Mouse (Mus musculus) stomach, embryonic 14.5 days (tissue): ENCODE data around the gene Sspn. TPM values are rescaled to one million over a fixed set of nuclear protein-coding genes. Genes with fewer than 3 reads are reported as not detected.

Experiments
- ATAC-seq: fragments of 200-750 bp; cut with Nextera tagmentation; 2 replicates; pipeline ENCODE4 v1.8.0; 2017; ENCODE audit warnings: low read depth, moderate TSS enrichment; ENCODE audit not compliant: insufficient number of reproducible peaks, insufficient read depth, low FRiP score
- H3K27ac ChIP-seq: fragments of 300-500 bp; sonication (generic); 2 replicates; pipeline ENCODE4 v1.5.1; 2014; ENCODE audit warnings: mild to moderate bottlenecking, low read length, moderate library complexity, mixed read lengths
- H3K27me3 ChIP-seq: fragments of 300-500 bp; sonication (generic); 2 replicates; pipeline ENCODE4 v1.6.1; 2014; ENCODE audit warnings: low read length, control low read depth, mixed read lengths; ENCODE audit not compliant: control insufficient read depth, insufficient read depth
- H3K36me3 ChIP-seq: fragments of 300-500 bp; sonication (generic); 2 replicates; pipeline ENCODE4 v1.6.1; 2014; ENCODE audit warnings: mild to moderate bottlenecking, control low read depth, low read length, moderate library complexity, mixed read lengths; ENCODE audit not compliant: control insufficient read depth, insufficient read depth
- H3K4me1 ChIP-seq: fragments of 300-500 bp; sonication (generic); 2 replicates; pipeline ENCODE4 v1.6.1; 2014; ENCODE audit warnings: low read length, control low read depth, mixed read lengths; ENCODE audit not compliant: control insufficient read depth, insufficient read depth
- H3K4me2 ChIP-seq: fragments of 300-500 bp; sonication (generic); replicated peaks from 2 replicates; pipeline ENCODE4 v1.6.1; 2014; ENCODE audit warnings: low read depth, low read length, control low read depth
- H3K4me3 ChIP-seq: fragments of 300-500 bp; sonication (generic); 2 replicates; pipeline ENCODE4 v1.5.1; 2014; ENCODE audit warnings: low read depth, low read length, control low read depth
- H3K9ac ChIP-seq: fragments of 300-500 bp; sonication (generic); replicated peaks from 2 replicates; pipeline ENCODE4 v1.6.1; 2014; ENCODE audit warnings: low read depth, mild to moderate bottlenecking, control low read depth, low read length, moderate library complexity, mixed read lengths
- H3K9me3 ChIP-seq: fragments of 300-500 bp; sonication (generic); 2 replicates; pipeline ENCODE4 v1.6.1; 2016; ENCODE audit warnings: low read depth, low read length, control low read depth; ENCODE audit not compliant: control insufficient read depth
- WGBS: fragments of 180-500 bp; shearing (Covaris S2); extraction: QIAGEN DNeasy Blood & Tissue Kit; methylation state at CpG from one replicate; pipeline ENCODE4 v1.1.7; 2014; 5-methylcytosine and 5-hydroxymethylcytosine counted together
- polyA plus RNA-seq: library from polyadenylated mRNA; unstranded; fragments of >200 nt; fragmentation: Nextera tagmentation; extraction: Ambion mirVana; gene quantifications from 2 replicates; pipeline ENCODE4 v1.2.1, GENCODE M21; 2014

The Sspn gene
- polyA plus RNA-seq, 1 experiment from 2014 or later, result 10.0 TPM

DNA sequence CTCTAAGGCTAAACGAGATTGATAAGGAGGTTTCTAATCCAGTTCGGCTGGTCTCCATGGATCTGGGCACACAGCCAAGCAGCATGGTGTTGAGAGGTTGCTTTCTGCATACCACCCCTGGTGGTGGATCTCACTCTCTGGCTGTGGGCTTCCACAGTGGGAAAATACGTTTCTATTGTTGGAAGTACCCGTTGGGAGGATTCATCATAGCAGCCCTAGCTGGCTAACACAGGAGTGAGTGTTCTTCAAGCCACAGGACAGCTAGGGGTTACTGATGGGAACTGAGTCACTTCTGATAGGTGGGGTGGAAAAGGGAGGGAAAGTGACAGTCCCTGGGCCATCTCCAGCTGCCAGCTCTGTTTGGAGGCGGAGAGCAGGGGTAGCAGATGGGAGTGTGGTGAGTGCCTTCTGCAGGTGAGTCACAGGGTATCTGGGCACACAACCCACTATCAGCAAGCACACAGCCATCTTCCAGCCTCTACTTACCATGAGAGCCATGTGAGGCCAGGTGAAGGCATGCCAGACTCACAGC is 77.1 kb downstream of the Sspn start:
- WGBS, result 35% methylated on average over 5 of the region's 5 CpGs
- H3K27ac ChIP-seq, result no peak overlapping the region

DNA sequence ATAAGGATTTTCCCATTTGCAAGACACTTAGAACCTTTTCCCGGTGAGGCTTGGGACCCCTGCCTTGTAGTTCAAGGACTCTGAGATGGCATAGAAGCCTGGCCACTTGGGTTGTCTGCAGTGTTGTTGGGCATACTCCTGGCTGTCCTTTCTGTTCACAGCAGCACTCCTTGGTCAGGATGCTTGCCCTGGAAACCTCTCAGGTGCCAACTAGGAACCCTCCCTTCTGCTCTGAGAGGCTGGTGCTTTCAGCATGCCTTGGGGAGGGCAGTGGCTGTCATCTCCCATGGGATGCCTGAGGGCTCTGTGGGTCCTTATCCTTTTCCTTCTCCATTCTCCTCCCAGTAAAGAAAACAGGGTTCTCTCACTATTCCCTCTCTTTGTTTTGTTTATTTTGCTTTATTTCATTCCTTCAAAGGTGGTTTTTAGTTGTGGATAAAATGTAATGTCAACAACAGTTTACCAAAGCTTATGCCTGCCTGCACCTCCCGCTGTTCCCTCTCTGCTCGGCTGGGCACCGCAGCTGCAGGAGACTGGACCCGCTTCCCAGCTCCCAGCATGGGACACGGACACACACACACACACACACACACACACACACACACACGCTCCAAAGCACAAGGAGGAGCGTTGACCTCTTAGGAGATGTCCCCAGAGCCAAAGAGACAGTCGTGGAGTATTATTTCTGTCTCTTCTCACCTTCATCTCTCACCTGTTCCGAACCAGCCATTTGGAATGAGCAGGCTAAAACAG is 77.9 kb downstream of the Sspn start:
- Histone ChIP-seq H3K27me3 (no peaks in the 10 kb centered on the region), H3K9ac (no peak overlapping the region), H3K9me3 (no peaks in the 10 kb centered on the region), H3K4me1 (peaks cover 12% of the 10 kb centered on the region; the same call in 1 of the 2 replicates), H3K4me3 (no peak overlapping the region), H3K36me3 (no peaks in the 10 kb centered on the region), H3K27ac (no peak overlapping the region), H3K4me2 (no peak overlapping the region)
- ATAC-seq, result no peak
- 81% methylated on average over 10 of the region's 10 CpGs for WGBS

More for the DNA sequence above, 77.1 kb downstream of the Sspn start:
- no peak for ATAC-seq
- peaks cover 12% of the 10 kb centered on the region; the same call in 1 of the 2 replicates for H3K4me1 ChIP-seq
- no peak overlapping the region for H3K4me3 ChIP-seq
- H3K9me3 ChIP-seq, result no peaks in the 10 kb centered on the region
- no peaks in the 10 kb centered on the region for H3K27me3 ChIP-seq
- no peak overlapping the region for H3K4me2 ChIP-seq
- H3K9ac ChIP-seq, result no peak overlapping the region
- H3K36me3 ChIP-seq, result no peaks in the 10 kb centered on the region

DNA sequence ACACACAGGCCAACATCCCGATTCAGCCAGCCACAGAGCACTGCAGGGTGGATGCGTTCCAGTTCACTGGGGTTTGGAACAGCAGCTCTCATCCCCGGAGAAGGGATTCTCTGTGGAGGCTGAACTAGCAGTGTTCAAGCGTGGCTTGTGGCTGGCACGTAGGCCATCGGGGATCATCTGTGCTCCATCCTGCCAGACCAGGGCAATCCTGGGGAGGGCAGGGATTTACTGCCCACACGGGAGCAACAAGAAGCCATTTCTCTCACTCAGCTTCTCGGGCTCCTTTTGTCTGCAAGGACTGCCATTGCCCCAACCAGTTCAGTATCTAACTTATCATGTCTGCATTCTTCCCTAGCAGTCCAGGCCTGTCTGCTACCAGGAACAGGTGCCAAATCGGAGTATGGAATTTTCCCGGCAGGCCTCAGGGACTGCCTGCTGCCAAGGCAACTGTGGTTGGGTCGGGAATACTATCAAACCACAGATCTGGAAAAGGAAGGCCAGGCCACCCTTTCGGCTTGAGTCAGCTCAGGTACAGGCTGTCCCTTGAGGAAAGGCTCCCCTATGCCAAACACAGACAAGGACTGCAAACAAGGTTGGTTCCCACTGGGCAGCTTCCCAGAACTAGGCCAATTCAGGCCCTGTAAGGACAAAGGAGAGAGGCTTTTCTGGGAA is 78.8 kb downstream of the Sspn start:
- Histone ChIP-seq H3K4me2 (no peak overlapping the region), H3K36me3 (no peaks in the 10 kb centered on the region), H3K9me3 (no peaks in the 10 kb centered on the region), H3K27me3 (no peaks in the 10 kb centered on the region), H3K9ac (no peak overlapping the region), H3K4me1 (peaks cover 12% of the 10 kb centered on the region; the same call in 1 of the 2 replicates), H3K4me3 (no peak overlapping the region), H3K27ac (no peak overlapping the region)
- 72% methylated on average over 12 of the region's 12 CpGs for WGBS
- ATAC-seq, result no peak

DNA sequence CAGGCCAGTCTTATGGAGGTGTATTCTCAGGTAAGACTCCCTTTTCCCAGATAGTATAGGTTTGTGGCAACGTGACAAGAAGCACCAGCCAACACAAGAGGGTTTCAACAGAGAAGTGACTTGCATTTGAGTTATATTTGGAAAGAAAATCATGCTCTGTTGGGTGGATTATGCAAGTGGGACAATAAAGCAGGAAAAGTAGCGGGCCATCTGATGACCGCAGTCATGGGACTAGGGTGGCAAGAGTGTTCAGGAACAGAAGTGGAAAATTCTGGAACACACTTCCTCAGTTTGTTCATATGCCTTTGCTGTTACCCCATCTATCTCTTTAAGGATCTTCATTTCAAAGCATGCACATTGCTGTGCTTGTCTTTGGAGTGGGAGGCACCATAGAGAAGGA is 82.9 kb downstream of the Sspn start:
- no peak for ATAC-seq
- H3K4me2 ChIP-seq, result no peak overlapping the region
- H3K9ac ChIP-seq, result no peak overlapping the region
- H3K9me3 ChIP-seq, result no peaks in the 10 kb centered on the region
- no peaks in the 10 kb centered on the region for H3K4me1 ChIP-seq
- H3K27ac ChIP-seq, result no peak overlapping the region
- H3K4me3 ChIP-seq, result no peak overlapping the region
- no peaks in the 10 kb centered on the region for H3K27me3 ChIP-seq
- 95% methylated on average over 3 of the region's 3 CpGs for WGBS
- H3K36me3 ChIP-seq, result no peaks in the 10 kb centered on the region

Other genes with a start within 250 kb of the Sspn start
- 10.5 and 11.4 TPM in 2 replicates for gene Rassf8, start 184.9 kb upstream of the Sspn start, polyA plus RNA-seq
- 1.6 and 1.7 TPM in 2 replicates for gene Bhlhe41, start 66.1 kb upstream of the Sspn start, polyA plus RNA-seq